8 mouse cellular contexts compared by ENCODE assay signal in the genomic region with DNA sequence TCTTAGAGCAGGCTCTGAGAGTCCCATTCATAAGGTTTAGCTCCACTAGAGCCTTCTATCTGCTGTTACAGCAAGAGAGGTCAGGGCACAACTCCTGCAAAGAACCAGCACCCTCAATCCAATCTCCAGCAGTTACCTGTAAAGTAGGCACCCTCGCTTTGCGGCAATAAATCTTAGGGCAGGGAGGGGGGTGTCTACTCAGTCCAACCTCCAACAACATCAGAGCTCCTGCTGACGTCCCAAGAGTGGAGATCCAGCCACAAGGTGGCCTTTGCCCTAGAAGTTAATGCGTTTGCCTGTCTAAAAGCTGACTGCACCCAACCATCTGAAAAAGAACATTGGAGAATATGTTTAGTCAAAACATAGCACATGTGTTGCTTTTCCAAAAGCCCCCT. TPM values are rescaled to one million over a fixed set of nuclear protein-coding genes. Genes with fewer than 3 reads are reported as not detected.
A peak's percentile ranks its signal among the peaks of the same experiment; 100 is the strongest.
DNase-seq lines count a peak whose midpoint lies in the region; ATAC-seq and TF ChIP-seq lines count a peak whose summit lies in the region.

No protein-coding gene starts in this region.

- peaks cover 5% of the 10 kb centered on the region; the same call in 1 of the 2 replicates for H3K4me1 ChIP-seq in heart, adult 2 months (ENCODE audit: control insufficient read depth, insufficient read depth, low read length)
- peaks cover 21% of the 10 kb centered on the region for H3K4me1 ChIP-seq in midbrain, embryonic 11.5 days (ENCODE audit: control insufficient read depth, insufficient read depth, low read length)
- peaks cover 48% of the 10 kb centered on the region for H3K4me1 ChIP-seq in midbrain, embryonic 10.5 days
- H3K4me1 ChIP-seq in hindbrain, embryonic 15.5 days (replicated peaks): peaks cover 38% of the 10 kb centered on the region
- H3K4me1 ChIP-seq in neural tube, embryonic 15.5 days: peaks cover 52% of the 10 kb centered on the region

- TF ChIP-seq EP300 in heart, adult 2 months (IDR thresholded peaks at IDR 0.05; ENCODE audit: insufficient read depth, low read depth, low read length): no peak

- no peaks in the 10 kb centered on the region for H3K36me3 ChIP-seq in heart, adult 2 months (ENCODE audit: control insufficient read depth, insufficient read depth, low read length)
- H3K36me3 ChIP-seq in midbrain, embryonic 11.5 days (ENCODE audit: control insufficient read depth, insufficient read depth, low read length): no peaks in the 10 kb centered on the region
- no peaks in the 10 kb centered on the region for H3K36me3 ChIP-seq in midbrain, embryonic 10.5 days
- H3K36me3 ChIP-seq in hindbrain, embryonic 15.5 days: no peaks in the 10 kb centered on the region
- no peaks in the 10 kb centered on the region for H3K36me3 ChIP-seq in neural tube, embryonic 15.5 days

- H3K9ac ChIP-seq in heart, adult 2 months (ENCODE audit: low read depth, low read length): no peak overlapping the region
- H3K9ac ChIP-seq in midbrain, embryonic 11.5 days (ENCODE audit: low read length): no peak overlapping the region
- peak overlapping the region; percentile 20; the same call in 1 of the 2 replicates for H3K9ac ChIP-seq in hindbrain, embryonic 15.5 days
- H3K9ac ChIP-seq in neural tube, embryonic 15.5 days (replicated peaks): peak overlapping the region; percentile 72

- intact Hi-C loops in heart, adult 2 months (cut with DNase I): no loop called here
- intact Hi-C loops in heart, postnatal 14 days (cut with DNase I): no loop called here

- no peak for ATAC-seq in midbrain, embryonic 11.5 days (ENCODE audit: low FRiP score)
- no peak for ATAC-seq in hindbrain, embryonic 15.5 days (ENCODE audit: low FRiP score, low read depth)
- ATAC-seq in neural tube, embryonic 15.5 days (ENCODE audit: low FRiP score): no peak

- DNase-seq in heart, adult 2 months: no peak
- DNase-seq in heart, postnatal 14 days: no peak
- DNase-seq in midbrain, embryonic 11.5 days (ENCODE audit: low spot score, missing footprints): no peak
- no peak for DNase-seq in midbrain, embryonic 10.5 days (ENCODE audit: low spot score)
- no peak for DNase-seq in spleen, postnatal 4 days (ENCODE audit: low spot score in 2 of 2)
- no peak for DNase-seq in cerebellum, postnatal 36 days

- peak overlapping the region; percentile 4; the same call in 1 of the 2 replicates for H3K27ac ChIP-seq in heart, adult 2 months
- H3K27ac ChIP-seq in midbrain, embryonic 11.5 days (ENCODE audit: low read depth, low read length): no peak overlapping the region
- no peak overlapping the region for H3K27ac ChIP-seq in midbrain, embryonic 10.5 days (replicated peaks)
- peak overlapping the region; percentile 92 for H3K27ac ChIP-seq in hindbrain, embryonic 15.5 days (replicated peaks)
- peak overlapping the region; percentile 93 for H3K27ac ChIP-seq in neural tube, embryonic 15.5 days (replicated peaks)

- no peaks in the 10 kb centered on the region for H3K79me2 ChIP-seq in heart, adult 2 months (replicated peaks; ENCODE audit: control insufficient read depth, insufficient read depth, low read length)

- peak overlapping the region; percentile 97; the same call in 1 of the 2 replicates for H3K4me2 ChIP-seq in midbrain, embryonic 11.5 days
- peak overlapping the region; percentile 76 for H3K4me2 ChIP-seq in hindbrain, embryonic 15.5 days
- peak overlapping the region; percentile 89 for H3K4me2 ChIP-seq in neural tube, embryonic 15.5 days

- H3K27me3 ChIP-seq in heart, adult 2 months (ENCODE audit: control insufficient read depth, insufficient read depth, low read length): no peaks in the 10 kb centered on the region
- peaks cover 15% of the 10 kb centered on the region for H3K27me3 ChIP-seq in midbrain, embryonic 11.5 days (ENCODE audit: control insufficient read depth, insufficient read depth, low read length)
- peaks cover 60% of the 10 kb centered on the region for H3K27me3 ChIP-seq in midbrain, embryonic 10.5 days (ENCODE audit: low read depth, poor library complexity, severe bottlenecking)
- no peaks in the 10 kb centered on the region for H3K27me3 ChIP-seq in hindbrain, embryonic 15.5 days
- H3K27me3 ChIP-seq in neural tube, embryonic 15.5 days (replicated peaks): no peaks in the 10 kb centered on the region

- WGBS in heart, adult 2 months: 48% methylated on average over 4 of the region's 4 CpGs
- 58% methylated on average over 4 of the region's 4 CpGs for WGBS in midbrain, embryonic 11.5 days
- WGBS in midbrain, embryonic 10.5 days: 63% methylated on average over 4 of the region's 4 CpGs
- 46% methylated on average over 4 of the region's 4 CpGs for WGBS in hindbrain, embryonic 15.5 days
- WGBS in neural tube, embryonic 15.5 days: 48% methylated on average over 4 of the region's 4 CpGs

- peak; percentile 15; the same call in 1 of the 2 replicates for TF ChIP-seq CTCF in heart, adult 2 months (IDR thresholded peaks at IDR 0.05)

- TF ChIP-seq POLR2A in heart, adult 2 months (IDR thresholded peaks at IDR 0.05; ENCODE audit: insufficient read depth, low read depth, low read length): no peak

- H3K4me3 ChIP-seq in heart, adult 2 months: no peak overlapping the region
- H3K4me3 ChIP-seq in midbrain, embryonic 11.5 days (ENCODE audit: low read depth, low read length): peak overlapping the region; percentile 58; the same call in 1 of the 2 replicates
- no peak overlapping the region for H3K4me3 ChIP-seq in midbrain, embryonic 10.5 days
- peak overlapping the region; percentile 72 for H3K4me3 ChIP-seq in hindbrain, embryonic 15.5 days
- peak overlapping the region; percentile 84 for H3K4me3 ChIP-seq in neural tube, embryonic 15.5 days (replicated peaks)

- no peaks in the 10 kb centered on the region for H3K9me3 ChIP-seq in midbrain, embryonic 11.5 days (ENCODE audit: control insufficient read depth, low read length)
- no peaks in the 10 kb centered on the region for H3K9me3 ChIP-seq in midbrain, embryonic 10.5 days (replicated peaks)
- no peaks in the 10 kb centered on the region for H3K9me3 ChIP-seq in hindbrain, embryonic 15.5 days
- no peaks in the 10 kb centered on the region for H3K9me3 ChIP-seq in neural tube, embryonic 15.5 days (replicated peaks)

RNA-seq across cellular contexts. Expression of gene Ripor2, which starts 58.2 kb away (rescaled TPM):
- 1 to 10 TPM; 7.4 to 8.2 TPM for total RNA-seq in heart, adult 2 months (2021)
- polyA plus RNA-seq in heart, adult 2 months (2012; rRNA removed): 4.7 and 5.5 TPM in 2 replicates
- 1 to 10 TPM; 8.9 to 9.2 TPM for total RNA-seq in heart, postnatal 14 days (2021)
- polyA plus RNA-seq in midbrain, embryonic 11.5 days (2014; fragmentation: Nextera tagmentation; extraction: Ambion mirVana): 9.2 and 11.1 TPM in 2 replicates
- 3.5 and 6.6 TPM in 2 replicates for polyA plus RNA-seq in midbrain, embryonic 10.5 days (2016; fragmentation: Nextera tagmentation; extraction: Ambion mirVana)
- polyA plus RNA-seq in hindbrain, embryonic 15.5 days (2015; fragmentation: Nextera tagmentation; extraction: Ambion mirVana): 21.2 and 26.0 TPM in 2 replicates
- 21.3 and 24.0 TPM in 2 replicates for polyA plus RNA-seq in neural tube, embryonic 15.5 days (2015; fragmentation: Nextera tagmentation; extraction: Ambion mirVana)

Comparison
In these comparisons a context has a peak if more than half of its experiments do, and no peak if none do; other contexts are left out.
1. H3K4me3 ChIP-seq: peak in midbrain, embryonic 11.5 days (single experiment), hindbrain, embryonic 15.5 days (single experiment) and neural tube, embryonic 15.5 days (single experiment); none in heart, adult 2 months (single experiment) and midbrain, embryonic 10.5 days (single experiment).
2. H3K27ac ChIP-seq: peak in heart, adult 2 months (single experiment), hindbrain, embryonic 15.5 days (single experiment) and neural tube, embryonic 15.5 days (single experiment); none in midbrain, embryonic 11.5 days (single experiment) and midbrain, embryonic 10.5 days (single experiment).
3. H3K9ac ChIP-seq: peak in hindbrain, embryonic 15.5 days (single experiment) and neural tube, embryonic 15.5 days (single experiment); none in heart, adult 2 months (single experiment) and midbrain, embryonic 11.5 days (single experiment).
4. Peak in every context shown above with its lines, with median percentiles within 50 percentile points of each other: H3K4me2 ChIP-seq.